Mouse (Mus musculus) megakaryocyte, embryonic 14.5 days (primary cell): ENCODE data around the gene Trp63.

Experiments
- FLI1 ChIP-seq: IDR thresholded peaks from 2 replicates; pipeline ENCODE4 v1.6.1; 2012; ENCODE audit warnings: low read length, inconsistent platforms, mixed read lengths
- GATA1 ChIP-seq: IDR thresholded peaks from 3 replicates; pipeline ENCODE4 v1.6.1; 2012; ENCODE audit warnings: mixed read lengths, low read length, inconsistent platforms, borderline replicate concordance

DNA sequence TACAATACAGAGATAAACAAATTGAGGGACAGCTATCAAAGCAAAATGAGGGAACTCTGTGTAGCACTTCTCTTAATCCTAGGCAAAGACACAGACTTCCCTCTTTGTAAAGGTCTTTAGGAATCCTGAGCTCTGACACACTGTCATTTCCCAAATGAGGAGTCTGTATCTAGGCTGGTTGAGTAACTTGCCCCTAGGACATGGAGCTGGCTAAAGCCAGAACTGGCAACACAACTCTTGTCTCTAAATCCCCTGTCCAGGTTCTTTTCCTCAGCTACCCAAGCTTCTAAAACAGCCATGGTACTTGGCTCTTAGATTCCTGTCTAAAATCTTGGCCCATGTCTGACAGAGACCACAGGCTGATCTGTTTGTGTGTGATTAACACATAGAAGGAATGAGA is 116.1 kb downstream of the Trp63 start:
- TF ChIP-seq GATA1 (no peak), FLI1 (no peak)
